Mouse (Mus musculus) embryonic facial prominence, embryonic 12.5 days (tissue): Measurements from ENCODE around the gene Ush1g. TPM values are rescaled to one million over a fixed set of nuclear protein-coding genes. Genes with fewer than 3 reads are reported as not detected.

Source experiments
- ATAC-seq: fragments of 200-750 bp; cut with Nextera tagmentation; 2 replicates; pipeline ENCODE4 v1.8.0; 2017; ENCODE audit not compliant: insufficient number of reproducible peaks, insufficient read depth, low FRiP score, low TSS enrichment
- H3K27ac ChIP-seq: fragments of 300-500 bp; sonication (generic); 2 replicates; pipeline ENCODE4 v1.5.1; 2016; ENCODE audit warnings: mild to moderate bottlenecking
- H3K27me3 ChIP-seq: fragments of 300-500 bp; sonication (generic); 2 replicates; pipeline ENCODE4 v1.6.1; 2016; ENCODE audit warnings: mild to moderate bottlenecking, moderate library complexity
- H3K36me3 ChIP-seq: fragments of 300-500 bp; sonication (generic); 2 replicates; pipeline ENCODE4 v1.6.1; 2016; ENCODE audit warnings: mild to moderate bottlenecking
- H3K4me1 ChIP-seq: fragments of 300-500 bp; sonication (generic); 2 replicates; pipeline ENCODE4 v1.6.1; 2016
- H3K4me2 ChIP-seq: fragments of 300-500 bp; sonication (generic); replicated peaks from 2 replicates; pipeline ENCODE4 v1.6.1; 2016; ENCODE audit warnings: mild to moderate bottlenecking, moderate library complexity
- H3K4me3 ChIP-seq: fragments of 300-500 bp; sonication (generic); 2 replicates; pipeline ENCODE4 v1.5.1; 2016; ENCODE audit warnings: mild to moderate bottlenecking
- H3K9ac ChIP-seq: fragments of 300-500 bp; sonication (generic); 2 replicates; pipeline ENCODE4 v1.6.1; 2016; ENCODE audit warnings: mild to moderate bottlenecking, moderate library complexity
- H3K9me3 ChIP-seq: fragments of 300-500 bp; sonication (generic); 2 replicates; pipeline ENCODE4 v1.6.1; 2016; ENCODE audit warnings: mild to moderate bottlenecking, moderate library complexity
- WGBS: fragments of 180-500 bp; shearing (Covaris S2); methylation state at CpG from one replicate; pipeline ENCODE4 v1.1.7; 2016; 5-methylcytosine and 5-hydroxymethylcytosine counted together
- polyA plus RNA-seq: library from polyadenylated mRNA; unstranded; fragments of >200 nt; fragmentation: Nextera tagmentation; extraction: Ambion mirVana; gene quantifications from 2 replicates; pipeline ENCODE4 v1.2.1, GENCODE M21; 2016

Ush1g gene
- polyA plus RNA-seq, 1 experiment from 2014 or later: 0.10 TPM

DNA sequence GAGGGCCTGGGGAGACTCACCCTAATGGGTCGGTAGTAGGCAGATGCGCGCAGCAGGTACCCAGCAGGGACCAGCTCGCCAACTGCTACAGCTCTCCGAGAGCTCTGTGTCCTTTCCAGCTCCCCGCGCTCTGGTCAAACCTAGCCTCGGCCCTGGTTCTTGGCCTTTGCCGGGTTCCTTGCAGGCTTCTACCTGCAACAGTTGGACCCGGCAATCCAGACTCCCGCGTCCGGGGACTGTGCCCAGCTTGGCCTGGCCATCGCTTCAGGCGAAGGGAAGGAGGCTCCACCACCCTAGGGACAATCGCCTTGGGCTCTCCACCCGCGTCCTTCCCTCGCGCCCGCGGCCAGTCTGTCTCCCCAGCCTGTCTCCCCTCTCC, 55.5 kb downstream of the Ush1g start:
- H3K4me1 ChIP-seq: peaks cover 24% of the 10 kb centered on the region
- ATAC-seq: no peak
- H3K27ac ChIP-seq: no peak overlapping the region
- peak overlapping the region; percentile 75 for H3K4me2 ChIP-seq
- H3K9me3 ChIP-seq: no peaks in the 10 kb centered on the region
- H3K4me3 ChIP-seq: peak overlapping the region; percentile 39
- 1% methylated on average over 22 of the region's 22 CpGs for WGBS
- peaks cover 16% of the 10 kb centered on the region; the same call in 1 of the 2 replicates for H3K36me3 ChIP-seq
- no peak overlapping the region for H3K9ac ChIP-seq
- peaks cover 86% of the 10 kb centered on the region for H3K27me3 ChIP-seq

DNA sequence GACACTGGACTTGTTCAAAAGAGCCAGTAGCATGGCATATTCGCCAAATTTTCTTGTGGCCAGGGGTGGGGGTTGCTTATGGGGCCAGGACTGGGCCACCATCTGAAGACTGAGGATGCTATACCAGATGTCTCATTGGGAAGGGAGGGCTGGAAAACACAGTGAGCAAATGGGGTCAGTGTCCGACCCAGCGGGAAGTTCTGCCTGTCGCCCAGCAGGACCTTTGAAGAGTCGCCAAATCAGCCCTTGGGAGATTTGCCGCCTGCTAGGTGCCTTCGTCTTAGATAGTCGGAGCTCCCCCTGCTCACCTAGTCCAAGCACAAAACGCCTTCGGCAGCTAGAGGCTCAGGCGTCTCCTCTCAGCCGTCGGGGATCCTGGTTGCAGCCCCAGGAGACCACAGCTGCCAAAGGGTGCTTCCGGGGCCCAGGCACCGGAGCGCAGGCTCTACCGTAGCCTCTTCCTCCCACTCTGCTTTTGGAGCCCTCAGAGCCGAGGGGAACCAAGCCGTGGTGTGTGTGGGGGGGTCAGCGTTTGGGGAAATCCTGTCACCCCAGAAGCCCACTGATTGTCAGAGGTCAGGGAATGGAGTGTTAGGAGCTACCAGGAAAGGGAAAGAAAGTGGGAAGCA, 56.0 kb downstream of the Ush1g start:
- H3K9ac ChIP-seq: no peak overlapping the region
- ATAC-seq: no peak
- 5% methylated on average over 20 of the region's 20 CpGs for WGBS
- H3K36me3 ChIP-seq: peaks cover 16% of the 10 kb centered on the region; the same call in 1 of the 2 replicates
- H3K27ac ChIP-seq: no peak overlapping the region
- H3K4me1 ChIP-seq: peaks cover 24% of the 10 kb centered on the region
- H3K4me3 ChIP-seq: peak overlapping the region; percentile 39; the same call in 1 of the 2 replicates
- no peaks in the 10 kb centered on the region for H3K9me3 ChIP-seq
- peak overlapping the region; percentile 75; the same call in 1 of the 2 replicates for H3K4me2 ChIP-seq
- peaks cover 91% of the 10 kb centered on the region for H3K27me3 ChIP-seq

Other genes starting within 250 kb of the Ush1g start
- 1.9 and 2.1 TPM in 2 replicates for gene Rab37, start 230.6 kb downstream of the Ush1g start, polyA plus RNA-seq
- 0.28 TPM in 1 of 2 replicates, not detected in the other for gene Cd300lf, start 188.0 kb downstream of the Ush1g start, polyA plus RNA-seq
- gene Slc9a3r1, start 158.7 kb downstream of the Ush1g start, polyA plus RNA-seq: 34.6 and 35.4 TPM in 2 replicates
- 10.1 and 13.4 TPM in 2 replicates for gene Tmem104, start 134.6 kb downstream of the Ush1g start, polyA plus RNA-seq
- gene Nat9, start 134.2 kb downstream of the Ush1g start, polyA plus RNA-seq: 21.8 and 23.7 TPM in 2 replicates
- 0.06 TPM in 1 of 2 replicates, not detected in the other for gene Grin2c, start 54.8 kb downstream of the Ush1g start, polyA plus RNA-seq
- gene Fdxr, start 45.0 kb downstream of the Ush1g start, polyA plus RNA-seq: 14.6 and 17.3 TPM in 2 replicates
- 0.20 and 0.28 TPM in 2 replicates for gene Fads6, start 24.4 kb downstream of the Ush1g start, polyA plus RNA-seq
- gene Otop2, start 14.9 kb downstream of the Ush1g start, polyA plus RNA-seq: 0.19 TPM in 1 of 2 replicates, not detected in the other
- gene Otop3, start 12.7 kb upstream of the Ush1g start, polyA plus RNA-seq: not detected in 2 replicates
- 7.7 and 7.9 TPM in 2 replicates for gene Hid1, start 45.7 kb upstream of the Ush1g start, polyA plus RNA-seq
- 19.7 and 20.6 TPM in 2 replicates for gene Cdr2l, start 59.9 kb upstream of the Ush1g start, polyA plus RNA-seq
- gene Mrpl58, start 81.7 kb upstream of the Ush1g start, polyA plus RNA-seq: 170 and 181 TPM in 2 replicates
- gene Atp5h, start 97.9 kb upstream of the Ush1g start, polyA plus RNA-seq: 867 and 893 TPM in 2 replicates
- gene Kctd2, start 98.1 kb upstream of the Ush1g start, polyA plus RNA-seq: 24.5 and 26.1 TPM in 2 replicates
- not detected in 2 replicates for gene Trim80, start 118.5 kb upstream of the Ush1g start, polyA plus RNA-seq
- 0.22 and 0.28 TPM in 2 replicates for gene Slc16a5, start 140.4 kb upstream of the Ush1g start, polyA plus RNA-seq
- gene Armc7, start 153.6 kb upstream of the Ush1g start, polyA plus RNA-seq: 10.3 and 10.7 TPM in 2 replicates
- 73.7 and 80.6 TPM in 2 replicates for gene Nt5c, start 169.8 kb upstream of the Ush1g start, polyA plus RNA-seq
- gene Jpt1, start 192.3 kb upstream of the Ush1g start, polyA plus RNA-seq: 591 and 626 TPM in 2 replicates
- gene Sumo2, start 214.2 kb upstream of the Ush1g start, polyA plus RNA-seq: 1,276 and 1,289 TPM in 2 replicates
- gene Nup85, start 242.4 kb upstream of the Ush1g start, polyA plus RNA-seq: 192 and 205 TPM in 2 replicates